Comparison of ENCODE assay signal across 7 mouse cellular contexts in the genomic region with DNA sequence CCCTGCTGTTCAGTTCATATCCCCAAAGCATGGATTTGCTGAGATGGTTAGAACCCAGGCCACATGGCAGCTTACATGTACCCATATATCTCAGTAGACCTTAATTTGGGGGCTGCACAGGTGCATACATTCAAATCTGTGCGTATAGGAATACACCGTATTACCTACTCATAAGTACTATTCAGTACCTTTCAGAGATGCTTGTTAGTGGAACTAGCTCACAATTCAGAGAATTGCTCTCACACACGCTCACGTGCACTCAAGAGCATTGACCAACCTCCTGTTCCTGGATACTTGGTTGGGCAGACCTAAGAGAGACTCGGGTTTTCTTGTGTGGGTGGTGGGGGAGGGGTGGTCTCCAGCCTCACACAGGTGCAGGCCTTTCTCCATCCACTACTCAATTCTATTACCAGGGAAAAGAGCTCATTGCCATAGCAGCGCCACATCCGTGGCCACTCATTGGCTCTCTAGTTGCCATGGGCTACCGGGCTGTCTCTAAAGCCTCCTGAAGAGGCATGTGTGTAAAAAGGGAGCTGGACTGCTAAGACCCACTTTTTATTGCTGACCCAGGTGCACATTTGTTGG.
DNase-seq lines count a peak whose midpoint lies in the region; ATAC-seq lines count a peak whose summit lies in the region.

No protein-coding gene starts in this region.

- H3K9ac ChIP-seq in hindbrain, embryonic 16.5 days (ENCODE audit: low read depth, low read length) = peak overlapping the region; percentile 87
- H3K9ac ChIP-seq in limb, embryonic 15.5 days = no peak overlapping the region
- no peak overlapping the region for H3K9ac ChIP-seq in stomach, embryonic 15.5 days

- H3K4me3 ChIP-seq in hindbrain, embryonic 16.5 days (ENCODE audit: low read length) = peak overlapping the region; percentile 76
- H3K4me3 ChIP-seq in limb, embryonic 15.5 days = peak overlapping the region; percentile 66
- H3K4me3 ChIP-seq in stomach, embryonic 15.5 days (replicated peaks) = peak overlapping the region; percentile 55

- ATAC-seq in hindbrain, embryonic 16.5 days = peak; percentile 80
- no peak for ATAC-seq in limb, embryonic 15.5 days (ENCODE audit: insufficient number of reproducible peaks, low FRiP score, low TSS enrichment, low read depth)
- no peak for ATAC-seq in stomach, embryonic 15.5 days (ENCODE audit: insufficient read depth, low FRiP score, low read depth)

- WGBS in hindbrain, embryonic 16.5 days = 25% methylated on average over 8 of the region's 8 CpGs
- WGBS in limb, embryonic 15.5 days = 53% methylated on average over 8 of the region's 8 CpGs
- WGBS in stomach, embryonic 15.5 days = 64% methylated on average over 8 of the region's 8 CpGs

- intact Hi-C loops in gastrocnemius, postnatal 36 days (cut with DNase I) = no loop called here

- H3K27ac ChIP-seq in hindbrain, embryonic 16.5 days (ENCODE audit: low read depth, low read length) = peak overlapping the region; percentile 92
- H3K27ac ChIP-seq in limb, embryonic 15.5 days = no peak overlapping the region
- H3K27ac ChIP-seq in stomach, embryonic 15.5 days = no peak overlapping the region

- no peaks in the 10 kb centered on the region; the same call in 1 of the 2 replicates for H3K27me3 ChIP-seq in hindbrain, embryonic 16.5 days (replicated peaks; ENCODE audit: control insufficient read depth, insufficient read depth, low read length)
- peaks cover 46% of the 10 kb centered on the region for H3K27me3 ChIP-seq in limb, embryonic 15.5 days
- peaks cover 28% of the 10 kb centered on the region for H3K27me3 ChIP-seq in stomach, embryonic 15.5 days (replicated peaks)

- H3K36me3 ChIP-seq in hindbrain, embryonic 16.5 days (ENCODE audit: control insufficient read depth, insufficient read depth, low read length) = no peaks in the 10 kb centered on the region
- no peaks in the 10 kb centered on the region for H3K36me3 ChIP-seq in limb, embryonic 15.5 days
- no peaks in the 10 kb centered on the region for H3K36me3 ChIP-seq in stomach, embryonic 15.5 days

- peaks cover 36% of the 10 kb centered on the region for H3K4me1 ChIP-seq in hindbrain, embryonic 16.5 days (ENCODE audit: control insufficient read depth, insufficient read depth, low read depth, low read length)
- H3K4me1 ChIP-seq in limb, embryonic 15.5 days = peaks cover 10% of the 10 kb centered on the region
- H3K4me1 ChIP-seq in stomach, embryonic 15.5 days = 0 out of 2 replicates have a peak, but pooled peaks cover 6% of the 10 kb centered on the region

- peak; percentile 51 for DNase-seq in R1 (ENCODE audit: low read depth, low spot score)
- peak; percentile 45 for DNase-seq in embryo, embryonic 10.5 days (ENCODE audit: low spot score)
- no peak for DNase-seq in gastrocnemius, postnatal 36 days
- no peak for DNase-seq in T-cell, adult 2 months (ENCODE audit: low spot score)

- peak overlapping the region; percentile 84 for H3K4me2 ChIP-seq in hindbrain, embryonic 16.5 days (ENCODE audit: low read length)
- peak overlapping the region; percentile 94 for H3K4me2 ChIP-seq in limb, embryonic 15.5 days
- peak overlapping the region; percentile 92 for H3K4me2 ChIP-seq in stomach, embryonic 15.5 days

- no peaks in the 10 kb centered on the region for H3K9me3 ChIP-seq in hindbrain, embryonic 16.5 days (ENCODE audit: control insufficient read depth, low read length)
- no peaks in the 10 kb centered on the region for H3K9me3 ChIP-seq in limb, embryonic 15.5 days
- no peaks in the 10 kb centered on the region for H3K9me3 ChIP-seq in stomach, embryonic 15.5 days

Comparison
In these comparisons a context has a peak if more than half of its experiments do, and no peak if none do; other contexts are left out.
1. DNase-seq: peak in R1 (single experiment) and embryo, embryonic 10.5 days (single experiment); none in gastrocnemius, postnatal 36 days (0 of 2) and T-cell, adult 2 months (single experiment).
2. Peak in every context shown above with its lines, with median percentiles within 50 percentile points of each other: H3K4me2 ChIP-seq and H3K4me3 ChIP-seq.